In genomic region chr19:10907891-10908290, GRCm38 (mm10) we compare ENCODE assay signal across 8 mouse cellular contexts. TPM values are rescaled to one million over a fixed set of nuclear protein-coding genes. Genes with fewer than 3 reads are reported as not detected.
DNase-seq lines count a peak whose midpoint lies in the region; ATAC-seq and TF ChIP-seq lines count a peak whose summit lies in the region.

No protein-coding gene starts in this region.

- TF ChIP-seq EP300 in MEL (IDR thresholded peaks at IDR 0.05; ENCODE audit: low read depth in 1 of 2, low read length in 2 of 2), result no peak

- TF ChIP-seq RAD21 in MEL (IDR thresholded peaks at IDR 0.05; ENCODE audit: low read depth, low read length), result peak; percentile 82

- ATAC-seq in heart, embryonic 16.5 days (replicated peaks; ENCODE audit: extremely low read depth, insufficient read depth, low FRiP score), result no peak
- ATAC-seq in megakaryocyte-erythroid progenitor cell, adult 5-6 weeks (replicated peaks; ENCODE audit: low FRiP score, low TSS enrichment, poor library complexity, severe bottlenecking), result peak; percentile 66

- H3K79me2 ChIP-seq in MEL (ENCODE audit: control insufficient read depth, insufficient read depth, low read length, poor library complexity), result no peaks in the 10 kb centered on the region

- 46% methylated on average over 3 of the region's 3 CpGs for WGBS in heart, embryonic 16.5 days

- peaks cover 0 to 4% of the 10 kb centered on the region in 2 experiments; a peak in 1 of 4 replicates for H3K36me3 ChIP-seq in MEL (ENCODE audit: control insufficient read depth in 1 of 2, insufficient read depth in 2 of 2, low read length in 2 of 2)
- H3K36me3 ChIP-seq in heart, embryonic 16.5 days (ENCODE audit: control insufficient read depth, insufficient read depth), result peaks cover 32% of the 10 kb centered on the region

- TF ChIP-seq POLR2A in MEL (IDR thresholded peaks at IDR 0.05; ENCODE audit: control insufficient read depth in 1 of 2, insufficient read depth in 1 of 2, low read depth in 1 of 2, low read length in 2 of 2, poor library complexity in 1 of 2), result no peak
- TF ChIP-seq POLR2A in cortical plate, adult 2 months (IDR thresholded peaks at IDR 0.05; ENCODE audit: extremely low read depth, insufficient read depth, low read length), result no peak

- no peak overlapping the region for H3K9ac ChIP-seq in MEL (ENCODE audit: control insufficient read depth, low read depth, low read length, poor library complexity, severe bottlenecking)
- no peak overlapping the region for H3K9ac ChIP-seq in heart, embryonic 16.5 days (ENCODE audit: low read length)

- peak; percentile 81 to 96 (median 89) for TF ChIP-seq CTCF in MEL (IDR thresholded peaks at IDR 0.05 in 2 of 3, conservative IDR thresholded peaks at IDR 0.05 in 1 of 3; ENCODE audit: control insufficient read depth in 1 of 3, insufficient read depth in 1 of 3, low read depth in 2 of 3, low read length in 3 of 3, poor library complexity in 1 of 3, severe bottlenecking in 1 of 3)
- TF ChIP-seq CTCF in cortical plate, adult 2 months (IDR thresholded peaks at IDR 0.05; ENCODE audit: extremely low read depth, insufficient read depth, low read length), result peak; percentile 86

- no peaks in the 10 kb centered on the region for H3K4me1 ChIP-seq in MEL (ENCODE audit: control insufficient read depth in 1 of 2, insufficient read depth in 2 of 2, low read length in 2 of 2)
- no peaks in the 10 kb centered on the region; the same call in 1 of the 2 replicates for H3K4me1 ChIP-seq in cortical plate, adult 2 months (ENCODE audit: control insufficient read depth, insufficient read depth, low read length)
- H3K4me1 ChIP-seq in heart, embryonic 16.5 days (ENCODE audit: control insufficient read depth, insufficient read depth, low read length), result peaks cover 47% of the 10 kb centered on the region

- DNase-seq in adrenal gland, adult (ENCODE audit: inconsistent age in 2 of 2, low spot score in 1 of 2), result peak; percentile 55 to 82
- DNase-seq in adrenal gland, postnatal 4 days (ENCODE audit: low spot score in 2 of 2), result no peak
- peak; percentile 71 for DNase-seq in MEL (ENCODE audit: low read depth, low spot score)
- peak; percentile 50 for DNase-seq in layer of hippocampus, adult 9-10 months (ENCODE audit: low spot score)
- DNase-seq in spleen, postnatal 36 days (ENCODE audit: low spot score in 2 of 2), result peak; percentile 35 to 38

- H3K4me2 ChIP-seq in heart, embryonic 16.5 days (ENCODE audit: low read depth, low read length), result no peak overlapping the region

- H3K4me3 ChIP-seq in MEL (ENCODE audit: control insufficient read depth in 1 of 2, insufficient read depth in 1 of 2, low read depth in 2 of 2, low read length in 2 of 2), result no peak overlapping the region
- no peak overlapping the region for H3K4me3 ChIP-seq in cortical plate, adult 2 months (ENCODE audit: insufficient read depth, low read length)
- no peak overlapping the region for H3K4me3 ChIP-seq in heart, embryonic 16.5 days (ENCODE audit: low read length)

- no peaks in the 10 kb centered on the region for H3K27me3 ChIP-seq in MEL (ENCODE audit: control insufficient read depth in 1 of 2, insufficient read depth in 2 of 2, low read length in 2 of 2)
- H3K27me3 ChIP-seq in heart, embryonic 16.5 days (ENCODE audit: control insufficient read depth, insufficient read depth, low read length), result no peaks in the 10 kb centered on the region

- no peak overlapping the region for H3K27ac ChIP-seq in MEL (ENCODE audit: control insufficient read depth, low read depth, low read length)
- H3K27ac ChIP-seq in cortical plate, adult 2 months (ENCODE audit: insufficient read depth, low read length), result no peak overlapping the region
- peak overlapping the region; percentile 98 for H3K27ac ChIP-seq in heart, embryonic 16.5 days (ENCODE audit: low read length)

- no peaks in the 10 kb centered on the region for H3K9me3 ChIP-seq in MEL (replicated peaks; ENCODE audit: insufficient read depth, low read length)
- H3K9me3 ChIP-seq in heart, embryonic 16.5 days (replicated peaks; ENCODE audit: control insufficient read depth, low read length), result no peaks in the 10 kb centered on the region

TF ChIP-seq in MEL, 35 proteins besides CTCF, POLR2A, EP300 and RAD21 (continues in another document):
- TF ChIP-seq TCF12 (IDR thresholded peaks at IDR 0.05; ENCODE audit: low read depth, low read length) (no peak), HCFC1 (IDR thresholded peaks at IDR 0.05; ENCODE audit: low read depth, low read length) (no peak), USF1 (IDR thresholded peaks at IDR 0.05; ENCODE audit: low read depth, low read length) (no peak), UBTF (IDR thresholded peaks at IDR 0.05; ENCODE audit: borderline replicate concordance, insufficient read depth, low read depth, low read length) (no peak), RCOR1 (IDR thresholded peaks at IDR 0.05; ENCODE audit: low read depth, low read length) (no peak), MXI1 (IDR thresholded peaks at IDR 0.05; ENCODE audit: low read depth, low read length) (no peak), ETS1 (IDR thresholded peaks at IDR 0.05; ENCODE audit: low read depth, low read length) (no peak), SIN3A (IDR thresholded peaks at IDR 0.05; ENCODE audit: low read length) (no peak), SMC3 (IDR thresholded peaks at IDR 0.05; ENCODE audit: low read depth, low read length) (peak; percentile 90), MYC (IDR thresholded peaks at IDR 0.05; ENCODE audit: low read depth, low read length) (0 out of 2 replicates have a peak, but pooled peaks have one; percentile 32), ZC3H11A (IDR thresholded peaks at IDR 0.05; ENCODE audit: low read depth, low read length) (peak; percentile 73), ZKSCAN1 (IDR thresholded peaks at IDR 0.05; ENCODE audit: low read depth, low read length) (no peak), ZNF384 (IDR thresholded peaks at IDR 0.05; ENCODE audit: low read depth, low read length) (no peak), POLR2AphosphoS2 (IDR thresholded peaks at IDR 0.05; ENCODE audit: low read length) (no peak), MEF2A (IDR thresholded peaks at IDR 0.05; ENCODE audit: extremely low read depth, insufficient replicate concordance, low read depth, low read length, poor library complexity, severe bottlenecking) (no peak), KAT2A (conservative IDR thresholded peaks at IDR 0.05; ENCODE audit: low read depth, low read length) (no peak), NRF1 (IDR thresholded peaks at IDR 0.05; ENCODE audit: insufficient read depth, low read depth, low read length, poor library complexity, severe bottlenecking) (no peak), MYB (IDR thresholded peaks at IDR 0.05; ENCODE audit: low read depth, low read length) (no peak)

RNA-seq across cellular contexts. Expression of gene Zp1, which starts 12.5 kb away (rescaled TPM):
- not detected for total RNA-seq in adrenal gland, postnatal 4 days (2021)
- total RNA-seq in MEL (2012; rRNA removed), result not detected in 2 replicates
- not detected for polyA plus RNA-seq in MEL (2012; ENCODE audit: insufficient read depth in 1 of 2, insufficient read length in 2 of 2, low read depth in 1 of 2, low replicate concordance in 2 of 2, missing spikeins in 1 of 2)
- not detected in 2 replicates for polyA plus RNA-seq in cortical plate, adult 2 months (2012; rRNA removed)
- 0.14 TPM in 1 of 2 replicates, not detected in the other for polyA plus RNA-seq in heart, embryonic 16.5 days (2015; fragmentation: Nextera tagmentation; extraction: Ambion mirVana)
- not detected in 2 replicates for total RNA-seq in megakaryocyte-erythroid progenitor cell, adult 5-6 weeks (2014; fragmentation: Nextera tagmentation)
- total RNA-seq in megakaryocyte-erythroid progenitor cell, adult 5-6 weeks (2017), result not detected in 2 replicates

RNA-seq across cellular contexts. Expression of gene Prpf19, which starts 12.9 kb away (rescaled TPM):
- 100 to 1,000 TPM; 253 to 266 TPM for total RNA-seq in adrenal gland, postnatal 4 days (2021)
- total RNA-seq in MEL (2012; rRNA removed), result 154 and 158 TPM in 2 replicates
- polyA plus RNA-seq in MEL (2012; ENCODE audit: insufficient read depth in 1 of 2, insufficient read length in 2 of 2, low read depth in 1 of 2, low replicate concordance in 2 of 2, missing spikeins in 1 of 2), result 100 to 1,000 TPM; 128 to 363 TPM
- polyA plus RNA-seq in cortical plate, adult 2 months (2012; rRNA removed), result 219 and 221 TPM in 2 replicates
- 35.9 and 37.7 TPM in 2 replicates for polyA plus RNA-seq in heart, embryonic 16.5 days (2015; fragmentation: Nextera tagmentation; extraction: Ambion mirVana)
- total RNA-seq in megakaryocyte-erythroid progenitor cell, adult 5-6 weeks (2014; fragmentation: Nextera tagmentation), result 148 and 173 TPM in 2 replicates
- total RNA-seq in megakaryocyte-erythroid progenitor cell, adult 5-6 weeks (2017), result 145 and 393 TPM in 2 replicates

RNA-seq across cellular contexts. Expression of gene Tmem109, which starts 26.1 kb away (rescaled TPM):
- 10 to 100 TPM; 91.3 to 93.3 TPM for total RNA-seq in adrenal gland, postnatal 4 days (2021)
- 20.6 and 30.4 TPM in 2 replicates for total RNA-seq in MEL (2012; rRNA removed)
- 10 to 100 TPM in 1 of 2 experiments, not detected in 1; 42.4 TPM for polyA plus RNA-seq in MEL (2012; ENCODE audit: insufficient read depth in 1 of 2, insufficient read length in 2 of 2, low read depth in 1 of 2, low replicate concordance in 2 of 2, missing spikeins in 1 of 2)
- 61.9 and 63.5 TPM in 2 replicates for polyA plus RNA-seq in cortical plate, adult 2 months (2012; rRNA removed)
- polyA plus RNA-seq in heart, embryonic 16.5 days (2015; fragmentation: Nextera tagmentation; extraction: Ambion mirVana), result 108 and 112 TPM in 2 replicates
- 23.4 and 41.0 TPM in 2 replicates for total RNA-seq in megakaryocyte-erythroid progenitor cell, adult 5-6 weeks (2014; fragmentation: Nextera tagmentation)
- 11.1 and 21.7 TPM in 2 replicates for total RNA-seq in megakaryocyte-erythroid progenitor cell, adult 5-6 weeks (2017)

RNA-seq across cellular contexts. Expression of gene Ptgdr2, which starts 29.1 kb away (rescaled TPM):
- under 1 TPM in 1 of 2 experiments, not detected in 1; 0.23 TPM for total RNA-seq in adrenal gland, postnatal 4 days (2021)
- 0.33 and 0.46 TPM in 2 replicates for total RNA-seq in MEL (2012; rRNA removed)
- under 1 TPM in 1 of 2 experiments, not detected in 1; 0.31 TPM for polyA plus RNA-seq in MEL (2012; ENCODE audit: insufficient read depth in 1 of 2, insufficient read length in 2 of 2, low read depth in 1 of 2, low replicate concordance in 2 of 2, missing spikeins in 1 of 2)
- 0.11 and 0.21 TPM in 2 replicates for polyA plus RNA-seq in cortical plate, adult 2 months (2012; rRNA removed)
- 0.11 and 0.24 TPM in 2 replicates for polyA plus RNA-seq in heart, embryonic 16.5 days (2015; fragmentation: Nextera tagmentation; extraction: Ambion mirVana)
- total RNA-seq in megakaryocyte-erythroid progenitor cell, adult 5-6 weeks (2014; fragmentation: Nextera tagmentation), result not detected in 2 replicates
- not detected in 2 replicates for total RNA-seq in megakaryocyte-erythroid progenitor cell, adult 5-6 weeks (2017)

RNA-seq across cellular contexts. Expression of gene Tmem132a, which starts 38.2 kb away (rescaled TPM):
- total RNA-seq in adrenal gland, postnatal 4 days (2021), result 10 to 100 TPM; 40.7 to 48.1 TPM
- not detected in 2 replicates for total RNA-seq in MEL (2012; rRNA removed)
- not detected for polyA plus RNA-seq in MEL (2012; ENCODE audit: insufficient read depth in 1 of 2, insufficient read length in 2 of 2, low read depth in 1 of 2, low replicate concordance in 2 of 2, missing spikeins in 1 of 2)
- 200 and 216 TPM in 2 replicates for polyA plus RNA-seq in cortical plate, adult 2 months (2012; rRNA removed)
- 36.7 and 47.0 TPM in 2 replicates for polyA plus RNA-seq in heart, embryonic 16.5 days (2015; fragmentation: Nextera tagmentation; extraction: Ambion mirVana)
- 0.10 and 2.4 TPM in 2 replicates for total RNA-seq in megakaryocyte-erythroid progenitor cell, adult 5-6 weeks (2014; fragmentation: Nextera tagmentation)
- 0.23 and 0.56 TPM in 2 replicates for total RNA-seq in megakaryocyte-erythroid progenitor cell, adult 5-6 weeks (2017)

Comparison
In these comparisons a context has a peak if more than half of its experiments do, and no peak if none do; other contexts are left out.
1. DNase-seq: peak in adrenal gland, adult (2 of 2), MEL (single experiment), layer of hippocampus, adult 9-10 months (single experiment) and spleen, postnatal 36 days (2 of 2); none in adrenal gland, postnatal 4 days (0 of 2).